Mouse (Mus musculus): Measurements from ENCODE around the gene Tmem269. TPM values are rescaled to one million over a fixed set of nuclear protein-coding genes. Genes with fewer than 3 reads are reported as not detected.

Tmem269 gene
- total RNA-seq, 2 experiments from 2014 or later: not detected

DNA sequence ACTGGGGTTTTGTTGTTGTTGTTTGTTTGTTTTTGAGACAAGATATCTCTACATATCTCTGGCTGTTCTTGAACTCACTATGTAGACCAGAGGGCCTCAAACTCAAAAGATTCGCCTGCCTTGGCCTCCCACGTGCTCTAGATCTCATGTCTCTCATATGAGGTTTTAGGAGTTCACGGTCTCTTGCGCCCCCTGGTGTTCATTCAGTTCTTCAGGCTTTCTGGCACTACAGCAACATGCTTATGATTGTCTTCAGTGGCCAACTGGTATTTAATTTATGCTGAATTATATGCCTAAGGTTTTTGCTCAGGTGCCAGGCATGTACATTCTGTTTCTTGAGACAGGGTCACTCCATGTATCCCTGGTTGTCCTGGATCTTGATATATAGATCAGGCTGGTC, 50.4 kb downstream of the Tmem269 start:
- Histone ChIP-seq H3K27ac (no peak overlapping the region), H3K4me3 (no peak overlapping the region)
- intact Hi-C loops (cut with DNase I): loop anchor here (1.0 to 5.0 kb wide), 2 partner anchors 35 to 162 kb away; no protein-coding TSS in a partner anchor
- DNase-seq: peak; percentile 84
- peak; percentile 91; the same call in 1 of the 2 replicates for TF ChIP-seq CTCF (IDR thresholded peaks at IDR 0.05)

DNA sequence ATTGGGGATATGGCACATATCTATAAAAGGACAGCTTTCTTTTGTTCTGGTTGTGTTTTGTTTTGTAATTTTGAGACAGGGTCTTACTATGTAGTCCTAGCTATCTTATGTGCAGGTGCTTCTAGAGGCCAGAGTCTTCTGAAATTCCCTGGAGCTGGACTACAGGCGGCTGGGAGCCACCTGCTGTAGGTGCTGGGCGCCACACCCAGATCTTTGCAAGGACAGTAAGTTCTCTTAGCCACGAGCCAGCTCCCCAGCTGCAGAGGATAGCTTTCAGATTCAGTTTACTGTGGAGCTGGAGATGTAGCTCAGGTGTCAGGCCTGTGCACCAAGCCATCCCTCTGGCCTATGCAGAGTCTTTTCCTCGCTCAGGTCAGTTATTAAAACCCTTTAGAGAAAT, 50.9 kb downstream of the Tmem269 start:
- H3K4me3 ChIP-seq: no peak overlapping the region
- intact Hi-C loops (cut with DNase I): loop anchor here (5.0 kb wide), 1 partner anchor 35 kb away; no protein-coding TSS in a partner anchor
- no peak for TF ChIP-seq CTCF (IDR thresholded peaks at IDR 0.05)
- no peak for DNase-seq
- H3K27ac ChIP-seq: no peak overlapping the region

DNA sequence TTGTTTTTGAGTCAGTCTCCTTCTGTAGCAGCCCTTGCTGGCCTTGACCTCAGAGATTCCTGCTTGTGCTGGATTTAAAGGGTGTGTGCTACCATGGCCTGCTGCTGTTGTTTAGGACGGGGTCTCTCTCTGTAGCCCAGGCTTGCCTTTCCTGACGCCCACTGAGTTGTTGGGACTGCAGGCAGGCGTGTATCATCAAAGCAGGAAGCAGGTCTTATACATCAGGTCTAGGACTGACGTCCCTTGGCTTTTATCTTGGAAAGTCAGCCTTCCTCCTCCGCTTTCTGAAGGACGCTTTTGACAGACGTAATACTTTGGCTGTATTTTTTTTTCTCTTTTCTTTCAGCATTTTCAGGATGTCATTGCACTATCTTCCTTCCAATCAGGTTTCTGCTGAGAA, 52.1 kb downstream of the Tmem269 start:
- H3K4me3 ChIP-seq: no peak overlapping the region
- intact Hi-C loops (cut with DNase I): loop anchor here (5.0 kb wide), 1 partner anchor 36 kb away; no protein-coding TSS in a partner anchor
- H3K27ac ChIP-seq: no peak overlapping the region
- no peak for TF ChIP-seq CTCF (IDR thresholded peaks at IDR 0.05)
- DNase-seq: no peak

- Histone ChIP-seq H3K4me3 (no peak overlapping the region), H3K27ac (no peak overlapping the region)
- no peak for TF ChIP-seq CTCF (IDR thresholded peaks at IDR 0.05)
- no peak for DNase-seq
- intact Hi-C loops (cut with DNase I): no loop called here
Observed at GRCm38 (mm10) chr4:119162990-119163389, 55.0 kb downstream of the Tmem269 start.

- intact Hi-C loops (cut with DNase I): no loop called here
- TF ChIP-seq CTCF (IDR thresholded peaks at IDR 0.05): no peak
- Histone ChIP-seq H3K4me3 (no peak overlapping the region), H3K27ac (no peak overlapping the region)
- DNase-seq: no peak
Observed at GRCm38 (mm10) chr4:119161358-119161757, 56.7 kb downstream of the Tmem269 start.

DNA sequence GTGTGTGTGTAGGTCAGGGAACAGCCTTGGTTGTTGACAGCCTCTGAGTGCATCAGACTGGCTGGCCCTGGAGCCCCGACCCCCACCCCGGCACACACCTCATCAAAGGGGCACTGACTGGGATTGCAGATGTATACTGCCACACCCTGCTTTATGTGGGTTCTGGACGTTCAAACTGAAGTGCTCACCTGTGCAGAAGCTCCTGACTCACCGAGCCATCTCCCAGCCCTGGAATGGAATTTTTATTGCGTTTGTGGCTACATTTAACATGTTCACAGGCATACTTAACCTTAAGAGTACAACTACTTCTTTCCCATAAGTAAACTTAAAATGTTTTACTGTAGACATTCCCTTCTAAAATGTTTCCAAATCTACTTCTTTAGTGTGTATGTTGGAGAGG, 60.1 kb downstream of the Tmem269 start:
- DNase-seq: no peak
- intact Hi-C loops (cut with DNase I): no loop called here
- no peak overlapping the region for H3K27ac ChIP-seq
- H3K4me3 ChIP-seq: no peak overlapping the region
- TF ChIP-seq CTCF (IDR thresholded peaks at IDR 0.05): no peak

GRCm38 (mm10) chr4:119157186-119157585, 60.8 kb downstream of the Tmem269 start:
- peak; percentile 63 for DNase-seq

More at GRCm38 (mm10) chr4:119157186-119157585, 60.8 kb downstream of the Tmem269 start:
- intact Hi-C loops (cut with DNase I): no loop called here
- Histone ChIP-seq H3K27ac (no peak overlapping the region), H3K4me3 (no peak overlapping the region)
- peak; percentile 69 for TF ChIP-seq CTCF (IDR thresholded peaks at IDR 0.05)

Other genes starting within 250 kb of the Tmem269 start
- 1 to 10 TPM; 5.1 to 6.3 TPM for gene Slc2a1, start 109.5 kb downstream of the Tmem269 start, total RNA-seq (2021)
- gene Zfp691, start 44.0 kb downstream of the Tmem269 start, total RNA-seq (2021): 10 to 100 TPM; 16.8 to 26.4 TPM
- gene Ermap, start 28.2 kb downstream of the Tmem269 start, total RNA-seq (2021): not detected
- gene Svbp, start 22.9 kb downstream of the Tmem269 start, total RNA-seq (2021): 10 to 100 TPM in 1 of 2 experiments, 1 to 10 TPM in 1; 9.7 to 11.9 TPM
- 10 to 100 TPM; 27.8 to 29.7 TPM for gene AU022252, start 14.5 kb upstream of the Tmem269 start, total RNA-seq (2021)
- 10 to 100 TPM in 1 of 2 experiments, 1 to 10 TPM in 1; 9.6 to 12.7 TPM for gene P3h1, start 14.7 kb upstream of the Tmem269 start, total RNA-seq (2021)
- gene Cldn19, start 37.2 kb upstream of the Tmem269 start, total RNA-seq (2021): 1 to 10 TPM in 1 of 2 experiments, under 1 TPM in 1; 0.86 to 1.1 TPM
- 100 to 1,000 TPM; 664 to 696 TPM for gene Ybx1, start 76.4 kb upstream of the Tmem269 start, total RNA-seq (2021)
- gene Ppih, start 102.3 kb upstream of the Tmem269 start, total RNA-seq (2021): 1 to 10 TPM; 8.1 to 9.6 TPM
- not detected for gene Ccdc30, start 197.3 kb upstream of the Tmem269 start, total RNA-seq (2021)
- gene Ppcs, start 204.2 kb upstream of the Tmem269 start, total RNA-seq (2021): 1 to 10 TPM; 4.0 to 5.0 TPM
- not detected for gene Zmynd12, start 204.6 kb upstream of the Tmem269 start, total RNA-seq (2021)

All from gastrocnemius, adult 2 months (tissue).